In genomic region chr3:101381691-101382090, GRCm38 (mm10) we compare ENCODE assay signal across 16 mouse cellular contexts. TPM values are rescaled to one million over a fixed set of nuclear protein-coding genes. Genes with fewer than 3 reads are reported as not detected.
A peak's percentile ranks its signal among the peaks of the same experiment; 100 is the strongest.
DNase-seq lines count a peak whose midpoint lies in the region; ATAC-seq lines count a peak whose summit lies in the region.
"Had no signal": no experiment of that assay in that cellular context is flagged by ENCODE, and none has a peak within 500 bp of the region (broad histone marks: within the 10 kb centered on the region; RNA-seq: fewer than 3 reads in every experiment).

No protein-coding gene starts in this region.

- no peaks in the 10 kb centered on the region for H3K9me3 ChIP-seq in forebrain, embryonic 15.5 days
- H3K9me3 ChIP-seq in forebrain, embryonic 14.5 days (replicated peaks; ENCODE audit: control insufficient read depth, low read length), result no peaks in the 10 kb centered on the region
- no peaks in the 10 kb centered on the region for H3K9me3 ChIP-seq in intestine, embryonic 14.5 days (ENCODE audit: control insufficient read depth, low read length)
- H3K9me3 ChIP-seq in intestine, embryonic 15.5 days, result no peaks in the 10 kb centered on the region
- H3K9me3 ChIP-seq in hindbrain, embryonic 16.5 days (ENCODE audit: control insufficient read depth, low read length), result no peaks in the 10 kb centered on the region
- H3K9me3 ChIP-seq in neural tube, embryonic 14.5 days (ENCODE audit: control insufficient read depth, low read length), result no peaks in the 10 kb centered on the region
- H3K9me3 ChIP-seq: limb, embryonic 15.5 days had no signal

- H3K27me3 ChIP-seq in forebrain, embryonic 15.5 days, result no peaks in the 10 kb centered on the region
- no peaks in the 10 kb centered on the region for H3K27me3 ChIP-seq in forebrain, embryonic 14.5 days (replicated peaks; ENCODE audit: control insufficient read depth, insufficient read depth, low read length)
- no peaks in the 10 kb centered on the region for H3K27me3 ChIP-seq in intestine, embryonic 14.5 days (replicated peaks; ENCODE audit: control insufficient read depth, insufficient read depth, low read length)
- H3K27me3 ChIP-seq in intestine, embryonic 15.5 days (replicated peaks), result no peaks in the 10 kb centered on the region
- H3K27me3 ChIP-seq in hindbrain, embryonic 16.5 days (replicated peaks; ENCODE audit: control insufficient read depth, insufficient read depth, low read length), result no peaks in the 10 kb centered on the region
- no peaks in the 10 kb centered on the region for H3K27me3 ChIP-seq in neural tube, embryonic 14.5 days (ENCODE audit: control insufficient read depth, insufficient read depth, low read length)
- H3K27me3 ChIP-seq: limb, embryonic 15.5 days had no signal

- WGBS in forebrain, embryonic 15.5 days, result 84% methylated on average over 5 of the region's 5 CpGs
- 89% methylated on average over 5 of the region's 5 CpGs for WGBS in forebrain, embryonic 14.5 days
- 28% methylated on average over 5 of the region's 5 CpGs for WGBS in intestine, embryonic 14.5 days
- 50% methylated on average over 5 of the region's 5 CpGs for WGBS in intestine, embryonic 15.5 days
- WGBS in hindbrain, embryonic 16.5 days, result 81% methylated on average over 5 of the region's 5 CpGs
- WGBS in neural tube, embryonic 14.5 days, result 81% methylated on average over 5 of the region's 5 CpGs

- no peaks in the 10 kb centered on the region for H3K36me3 ChIP-seq in forebrain, embryonic 15.5 days
- no peaks in the 10 kb centered on the region for H3K36me3 ChIP-seq in forebrain, embryonic 14.5 days (ENCODE audit: control insufficient read depth, insufficient read depth, low read length)
- H3K36me3 ChIP-seq in intestine, embryonic 14.5 days (ENCODE audit: control insufficient read depth, insufficient read depth, low read length), result no peaks in the 10 kb centered on the region
- H3K36me3 ChIP-seq in intestine, embryonic 15.5 days, result no peaks in the 10 kb centered on the region
- H3K36me3 ChIP-seq in hindbrain, embryonic 16.5 days (ENCODE audit: control insufficient read depth, insufficient read depth, low read length), result no peaks in the 10 kb centered on the region
- H3K36me3 ChIP-seq in neural tube, embryonic 14.5 days (ENCODE audit: control insufficient read depth, insufficient read depth, low read length), result no peaks in the 10 kb centered on the region
- H3K36me3 ChIP-seq: limb, embryonic 15.5 days had no signal

- H3K27ac ChIP-seq in forebrain, embryonic 15.5 days (replicated peaks), result no peak overlapping the region
- no peak overlapping the region for H3K27ac ChIP-seq in forebrain, embryonic 14.5 days (ENCODE audit: low read depth, low read length)
- H3K27ac ChIP-seq in intestine, embryonic 14.5 days (ENCODE audit: low read depth), result no peak overlapping the region
- no peak overlapping the region; the same call in 1 of the 2 replicates for H3K27ac ChIP-seq in intestine, embryonic 15.5 days
- no peak overlapping the region for H3K27ac ChIP-seq in hindbrain, embryonic 16.5 days (ENCODE audit: low read depth, low read length)
- no peak overlapping the region for H3K27ac ChIP-seq in neural tube, embryonic 14.5 days (ENCODE audit: low read depth, low read length)
- H3K27ac ChIP-seq: limb, embryonic 15.5 days had no signal

- H3K9ac ChIP-seq in forebrain, embryonic 15.5 days (replicated peaks), result no peak overlapping the region
- H3K9ac ChIP-seq in forebrain, embryonic 14.5 days (ENCODE audit: low read length), result no peak overlapping the region
- H3K9ac ChIP-seq in intestine, embryonic 14.5 days (ENCODE audit: low read length), result no peak overlapping the region
- H3K9ac ChIP-seq in intestine, embryonic 15.5 days, result no peak overlapping the region
- H3K9ac ChIP-seq in hindbrain, embryonic 16.5 days (ENCODE audit: low read depth, low read length), result peak overlapping the region; percentile 9; the same call in 1 of the 2 replicates
- no peak overlapping the region for H3K9ac ChIP-seq in neural tube, embryonic 14.5 days (replicated peaks; ENCODE audit: low read depth, low read length)
- H3K9ac ChIP-seq: limb, embryonic 15.5 days had no signal

- no peak overlapping the region for H3K4me3 ChIP-seq in forebrain, embryonic 15.5 days
- H3K4me3 ChIP-seq in forebrain, embryonic 14.5 days (ENCODE audit: low read depth, low read length), result no peak overlapping the region
- no peak overlapping the region for H3K4me3 ChIP-seq in intestine, embryonic 14.5 days (ENCODE audit: low read depth, low read length)
- no peak overlapping the region for H3K4me3 ChIP-seq in intestine, embryonic 15.5 days (replicated peaks)
- peak overlapping the region; percentile 81 for H3K4me3 ChIP-seq in hindbrain, embryonic 16.5 days (ENCODE audit: low read length)
- H3K4me3 ChIP-seq in neural tube, embryonic 14.5 days (ENCODE audit: low read depth, low read length), result no peak overlapping the region
- H3K4me3 ChIP-seq: erythroblast, embryonic 14.5 days had no signal

- DNase-seq in forebrain, embryonic 14.5 days (ENCODE audit: low spot score), result no peak
- DNase-seq in intestine, embryonic 14.5 days (ENCODE audit: low spot score), result no peak
- no peak for DNase-seq in kidney, postnatal 14 days
- DNase-seq in kidney, adult 11 months, result no peak
- DNase-seq: adrenal gland, postnatal 10 days; cerebellum, postnatal 25 days; layer of hippocampus, adult 9-11 months; lung, adult 2 months; right cerebral cortex, adult 18-20 months; thymus, adult 18-20 months had no signal

- peaks cover 65% of the 10 kb centered on the region for H3K4me1 ChIP-seq in forebrain, embryonic 15.5 days
- peaks cover 44% of the 10 kb centered on the region for H3K4me1 ChIP-seq in forebrain, embryonic 14.5 days (ENCODE audit: control insufficient read depth, insufficient read depth, low read length)
- H3K4me1 ChIP-seq in intestine, embryonic 14.5 days (replicated peaks; ENCODE audit: control insufficient read depth, insufficient read depth, low read length), result peaks cover 54% of the 10 kb centered on the region
- H3K4me1 ChIP-seq in intestine, embryonic 15.5 days (replicated peaks), result peaks cover 46% of the 10 kb centered on the region
- H3K4me1 ChIP-seq in hindbrain, embryonic 16.5 days (ENCODE audit: control insufficient read depth, insufficient read depth, low read depth, low read length), result peaks cover 61% of the 10 kb centered on the region
- peaks cover 52% of the 10 kb centered on the region for H3K4me1 ChIP-seq in neural tube, embryonic 14.5 days (ENCODE audit: control insufficient read depth, insufficient read depth, low read length)

- H3K4me2 ChIP-seq in forebrain, embryonic 15.5 days (replicated peaks), result peak overlapping the region; percentile 84
- no peak overlapping the region for H3K4me2 ChIP-seq in forebrain, embryonic 14.5 days (ENCODE audit: low read length)
- H3K4me2 ChIP-seq in intestine, embryonic 14.5 days (ENCODE audit: low read length), result peak overlapping the region; percentile 99; the same call in 1 of the 2 replicates
- no peak overlapping the region for H3K4me2 ChIP-seq in intestine, embryonic 15.5 days (replicated peaks)
- H3K4me2 ChIP-seq in hindbrain, embryonic 16.5 days (ENCODE audit: low read length), result peak overlapping the region; percentile 70
- peak overlapping the region; percentile 54 for H3K4me2 ChIP-seq in neural tube, embryonic 14.5 days (ENCODE audit: low read depth, low read length)

- ATAC-seq in forebrain, embryonic 15.5 days (replicated peaks), result no peak
- no peak for ATAC-seq in forebrain, embryonic 14.5 days
- no peak for ATAC-seq in intestine, embryonic 14.5 days (replicated peaks; ENCODE audit: low FRiP score, low TSS enrichment, low read depth)
- no peak for ATAC-seq in intestine, embryonic 15.5 days
- no peak for ATAC-seq in hindbrain, embryonic 16.5 days
- no peak for ATAC-seq in neural tube, embryonic 14.5 days (ENCODE audit: low read depth)

RNA-seq across cellular contexts. Expression of gene Igsf3, which starts 4.8 kb away (rescaled TPM):
- 87.3 and 95.0 TPM in 2 replicates for polyA plus RNA-seq in forebrain, embryonic 15.5 days (2015; fragmentation: Nextera tagmentation; extraction: Ambion mirVana)
- polyA plus RNA-seq in forebrain, embryonic 14.5 days (2014; fragmentation: Nextera tagmentation; extraction: Ambion mirVana), result 30.0 and 45.6 TPM in 2 replicates
- polyA plus RNA-seq in intestine, embryonic 14.5 days (2014; fragmentation: Nextera tagmentation; extraction: Ambion mirVana), result 18.3 and 19.3 TPM in 2 replicates
- polyA plus RNA-seq in intestine, embryonic 15.5 days (2015; fragmentation: Nextera tagmentation; extraction: Ambion mirVana), result 21.3 and 22.4 TPM in 2 replicates
- polyA plus RNA-seq in hindbrain, embryonic 16.5 days (2015; fragmentation: Nextera tagmentation; extraction: Ambion mirVana), result 79.0 and 82.0 TPM in 2 replicates
- polyA plus RNA-seq in neural tube, embryonic 14.5 days (2014; fragmentation: Nextera tagmentation; extraction: Ambion mirVana), result 58.8 and 66.4 TPM in 2 replicates

Comparison
In these comparisons a context has a peak if more than half of its experiments do, and no peak if none do; other contexts are left out.
1. H3K4me2 ChIP-seq: peak in forebrain, embryonic 15.5 days (single experiment), intestine, embryonic 14.5 days (single experiment), hindbrain, embryonic 16.5 days (single experiment) and neural tube, embryonic 14.5 days (single experiment); none in forebrain, embryonic 14.5 days (single experiment) and intestine, embryonic 15.5 days (single experiment).